Mouse (Mus musculus): Measurements from ENCODE around the gene Olfml3.

DNA sequence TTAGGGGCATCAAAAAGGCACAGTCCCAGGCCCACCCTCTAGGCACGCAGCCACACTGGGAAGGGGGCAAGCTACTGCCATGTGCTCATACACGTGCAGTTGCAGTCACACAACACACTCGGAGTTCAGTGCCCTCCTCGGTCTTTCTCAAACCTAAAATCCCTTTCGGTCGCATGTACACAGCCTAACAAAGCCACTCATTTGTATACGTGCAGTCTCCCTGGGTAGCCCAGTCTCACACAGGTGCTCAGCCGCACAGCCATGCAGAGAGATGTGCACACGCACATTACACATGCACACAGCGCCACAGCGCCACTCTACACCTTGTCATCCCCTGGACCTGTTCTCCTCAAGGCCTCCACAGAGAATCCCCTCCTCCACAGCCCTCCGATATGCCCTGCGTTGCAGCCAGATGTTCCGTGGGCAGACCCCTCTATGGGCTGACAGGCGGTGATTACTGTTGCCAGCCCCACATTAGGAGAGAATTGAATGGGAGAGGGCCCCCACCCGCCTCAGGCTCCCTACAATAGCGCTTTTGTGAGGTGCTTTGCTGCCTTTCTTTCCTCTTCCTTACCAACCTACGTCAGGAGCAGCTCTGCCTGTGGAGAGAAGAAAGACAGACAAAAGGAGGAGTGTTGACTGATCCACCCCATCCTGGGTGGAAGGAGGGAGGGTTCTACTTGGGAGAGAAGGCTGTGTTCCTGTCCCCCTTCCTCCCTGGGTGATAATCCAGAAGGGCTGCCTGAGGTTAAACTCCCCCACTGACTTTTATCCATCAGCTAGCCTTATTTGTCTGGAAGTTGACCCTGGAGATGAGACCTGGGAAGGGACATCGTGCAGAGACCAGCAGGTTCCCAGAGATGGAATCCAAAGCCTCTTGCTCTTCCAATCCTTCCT, 3.8 kb downstream of the Olfml3 start:
- no peak for TF ChIP-seq TCF12 (IDR thresholded peaks at IDR 0.05; ENCODE audit: insufficient read depth, poor library complexity, severe bottlenecking)
- TF ChIP-seq POLR2A (IDR thresholded peaks at IDR 0.05; ENCODE audit: insufficient read length, low read depth), result no peak
- no peak for TF ChIP-seq USF1 (IDR thresholded peaks at IDR 0.05; ENCODE audit: low read depth)
- TF ChIP-seq E2F4 (IDR thresholded peaks at IDR 0.05; ENCODE audit: insufficient read depth), result no peak
- TF ChIP-seq CEBPB (IDR thresholded peaks at IDR 0.05; ENCODE audit: insufficient read depth, poor library complexity, severe bottlenecking), result no peak
- TF ChIP-seq MYOD1 (IDR thresholded peaks at IDR 0.05; ENCODE audit: control insufficient read depth in 1 of 3, insufficient read length in 2 of 3, low read depth in 2 of 3), result no peak
- TF ChIP-seq POLR2AphosphoS2 (IDR thresholded peaks at IDR 0.05; ENCODE audit: insufficient read length, low read depth), result no peak
- no peak for TF ChIP-seq MYOG (IDR thresholded peaks at IDR 0.05; ENCODE audit: control insufficient read depth in 1 of 3, insufficient read depth in 1 of 3, insufficient read length in 2 of 3, low read depth in 2 of 3)
